Mouse (Mus musculus) liver, embryonic 14.5 days (tissue): Measurements from ENCODE around the gene Mob3a.

Experiments
- CTCF ChIP-seq: IDR thresholded peaks from 2 replicates; pipeline ENCODE4 v1.5.1; 2016; ENCODE audit warnings: antibody characterized with exemption, low read depth, control low read depth
- EP300 ChIP-seq: IDR thresholded peaks from 2 replicates; pipeline ENCODE4 v1.6.1; 2016; ENCODE audit warnings: antibody characterized with exemption, low read depth

GRCm38 (mm10) chr10:80702536-80703390 lies 986 bp upstream of the Mob3a start:
- peak; percentile 45; the same call in 1 of the 2 replicates for TF ChIP-seq CTCF
- no peak for TF ChIP-seq EP300
